Mouse (Mus musculus) erythroblast, embryonic 14.5 days (primary cell): Measurements from ENCODE around the gene Sema3d.

Experiments
- GATA1 ChIP-seq: IDR thresholded peaks from 2 replicates; pipeline ENCODE4 v1.6.1; 2012; ENCODE audit warnings: low read length, inconsistent platforms, mixed read lengths
- TAL1 ChIP-seq: IDR thresholded peaks from 3 replicates; pipeline ENCODE4 v1.6.1; 2012; ENCODE audit warnings: low read length, inconsistent platforms, mixed read lengths

DNA sequence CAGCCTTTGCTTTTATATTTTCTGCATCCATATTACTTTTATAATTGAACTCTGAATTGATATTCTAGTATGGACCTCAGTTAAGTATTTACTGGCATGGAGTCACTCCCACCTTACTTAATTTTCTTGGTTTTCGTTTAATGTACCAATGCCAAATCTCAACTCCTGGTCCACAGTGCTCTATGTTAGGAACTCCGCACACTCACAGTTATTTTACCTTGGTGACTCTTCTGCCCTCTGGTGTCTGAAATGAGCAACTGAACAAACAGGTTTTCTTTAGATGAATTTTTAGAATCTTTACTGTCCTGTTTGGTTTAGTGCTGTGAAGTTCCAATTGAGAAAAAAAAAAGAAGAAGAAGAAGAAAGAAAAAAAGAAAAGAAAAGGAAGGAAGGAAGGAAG lies 174.7 kb downstream of the Sema3d start:
- TF ChIP-seq TAL1, result no peak
- TF ChIP-seq GATA1, result no peak
